Mouse (Mus musculus) forebrain, embryonic 13.5 days (tissue): Measurements from ENCODE around the gene Kxd1. TPM values are rescaled to one million over a fixed set of nuclear protein-coding genes. Genes with fewer than 3 reads are reported as not detected.

Experiments used
- ATAC-seq: fragments of 200-750 bp; cut with Nextera tagmentation; 2 replicates; pipeline ENCODE4 v1.8.0; 2017
- H3K27ac ChIP-seq: fragments of 300-500 bp; sonication (generic); 2 replicates; pipeline ENCODE4 v1.5.1; 2015; ENCODE audit warnings: inconsistent platforms, mild to moderate bottlenecking, moderate library complexity
- H3K27me3 ChIP-seq: fragments of 300-500 bp; sonication (generic); 2 replicates; pipeline ENCODE4 v1.6.1; 2015; ENCODE audit warnings: mild to moderate bottlenecking, inconsistent platforms
- H3K36me3 ChIP-seq: fragments of 300-500 bp; sonication (generic); 2 replicates; pipeline ENCODE4 v1.6.1; 2015; ENCODE audit warnings: mild to moderate bottlenecking, inconsistent platforms; ENCODE audit not compliant: poor library complexity, severe bottlenecking
- H3K4me1 ChIP-seq: fragments of 300-500 bp; sonication (generic); 2 replicates; pipeline ENCODE4 v1.6.1; 2015; ENCODE audit warnings: inconsistent platforms
- H3K4me2 ChIP-seq: fragments of 300-500 bp; sonication (generic); 2 replicates; pipeline ENCODE4 v1.6.1; 2015; ENCODE audit warnings: inconsistent platforms, mild to moderate bottlenecking, moderate library complexity
- H3K4me3 ChIP-seq: fragments of 300-500 bp; sonication (generic); 2 replicates; pipeline ENCODE4 v1.5.1; 2015; ENCODE audit warnings: mild to moderate bottlenecking, inconsistent platforms
- H3K9ac ChIP-seq: fragments of 300-500 bp; sonication (generic); 2 replicates; pipeline ENCODE4 v1.6.1; 2015; ENCODE audit warnings: mild to moderate bottlenecking, inconsistent platforms
- H3K9me3 ChIP-seq: fragments of 300-500 bp; sonication (generic); replicated peaks from 2 replicates; pipeline ENCODE4 v1.6.1; 2016; ENCODE audit warnings: inconsistent platforms
- WGBS: fragments of 180-500 bp; shearing (Covaris S2); methylation state at CpG from one replicate; pipeline ENCODE4 v1.1.7; 2015; 5-methylcytosine and 5-hydroxymethylcytosine counted together
- polyA plus RNA-seq: library from polyadenylated mRNA; unstranded; fragments of >200 nt; fragmentation: Nextera tagmentation; extraction: Ambion mirVana; gene quantifications from 2 replicates; pipeline ENCODE4 v1.2.1, GENCODE M21; 2015

Kxd1 gene
- polyA plus RNA-seq, 1 experiment from 2014 or later, result 53.6 TPM

DNA sequence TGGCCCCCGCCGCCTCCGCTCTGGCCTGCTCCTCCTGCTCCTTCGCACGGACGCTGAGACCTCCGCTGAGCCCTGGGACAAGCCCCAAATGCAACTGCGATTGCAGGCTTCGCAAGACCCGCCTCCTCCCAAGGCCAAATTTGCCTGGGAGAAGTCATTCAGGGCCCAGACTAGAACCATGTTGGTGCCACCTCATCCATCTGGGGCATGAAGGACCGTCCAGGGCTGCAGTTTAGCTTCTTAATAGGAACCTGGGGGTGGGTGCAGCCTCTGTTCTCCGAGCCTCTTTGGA lies 32.0 kb downstream of the Kxd1 start:
- H3K27ac ChIP-seq, result no peak overlapping the region
- 0 out of 2 replicates have a peak overlapping the region, but pooled peaks have one; percentile 4 for H3K4me2 ChIP-seq
- peaks cover 100% of the 10 kb centered on the region for H3K27me3 ChIP-seq
- H3K36me3 ChIP-seq, result no peaks in the 10 kb centered on the region
- 6% methylated on average over 12 of the region's 12 CpGs for WGBS
- no peak for ATAC-seq
- no peak overlapping the region for H3K9ac ChIP-seq
- peaks cover 46% of the 10 kb centered on the region for H3K4me1 ChIP-seq
- no peaks in the 10 kb centered on the region for H3K9me3 ChIP-seq
- 0 out of 2 replicates have a peak overlapping the region, but pooled peaks have one; percentile 9 for H3K4me3 ChIP-seq

DNA sequence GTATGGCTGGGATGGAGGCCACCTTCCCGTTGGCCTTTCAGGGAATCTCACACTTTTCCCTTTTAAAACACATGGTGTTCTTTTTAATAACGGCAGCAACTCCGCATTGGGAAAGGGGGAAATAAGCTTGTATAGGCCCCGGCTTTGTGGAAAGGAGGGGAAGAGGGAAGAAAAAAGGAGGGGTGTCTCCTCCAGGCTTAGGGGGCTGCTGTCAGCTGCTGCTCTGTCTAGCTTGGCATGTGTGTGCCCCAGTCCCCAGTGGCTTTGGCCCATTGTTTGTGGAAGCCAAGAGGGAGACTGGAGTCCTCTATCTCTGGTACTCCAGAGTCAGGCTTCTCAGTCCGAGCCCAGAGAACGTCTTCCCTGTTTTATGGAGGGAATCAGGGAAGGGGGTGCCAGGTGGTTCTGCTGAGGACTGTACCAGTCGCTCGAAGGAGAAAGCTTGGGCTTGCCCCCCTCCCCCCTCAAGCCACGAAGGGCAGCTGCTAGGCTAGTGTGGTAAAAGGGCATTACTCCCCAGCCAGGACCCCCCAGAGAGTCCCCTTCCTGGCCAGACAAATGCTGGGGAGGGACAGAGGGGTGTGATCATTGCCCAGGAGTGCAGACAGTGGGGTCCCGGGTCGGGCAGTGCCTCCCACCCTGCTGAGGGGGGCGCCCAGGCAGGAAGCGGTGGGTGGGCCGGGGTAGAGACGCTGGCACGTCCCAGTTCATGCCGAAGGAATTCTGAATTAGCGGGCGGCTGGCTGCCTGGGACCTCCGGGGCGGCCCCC lies 32.6 kb downstream of the Kxd1 start:
- Histone ChIP-seq H3K4me1 (peaks cover 45% of the 10 kb centered on the region), H3K27me3 (peaks cover 100% of the 10 kb centered on the region), H3K27ac (no peak overlapping the region), H3K9ac (no peak overlapping the region), H3K4me2 (0 out of 2 replicates have a peak overlapping the region, but pooled peaks have one; percentile 61), H3K9me3 (no peaks in the 10 kb centered on the region), H3K36me3 (no peaks in the 10 kb centered on the region), H3K4me3 (peak overlapping the region; percentile 9; the same call in 1 of the 2 replicates)
- WGBS, result 2% methylated on average over 19 of the region's 21 CpGs
- 0 out of 2 replicates have a peak, but pooled peaks have one; percentile 25 for ATAC-seq

DNA sequence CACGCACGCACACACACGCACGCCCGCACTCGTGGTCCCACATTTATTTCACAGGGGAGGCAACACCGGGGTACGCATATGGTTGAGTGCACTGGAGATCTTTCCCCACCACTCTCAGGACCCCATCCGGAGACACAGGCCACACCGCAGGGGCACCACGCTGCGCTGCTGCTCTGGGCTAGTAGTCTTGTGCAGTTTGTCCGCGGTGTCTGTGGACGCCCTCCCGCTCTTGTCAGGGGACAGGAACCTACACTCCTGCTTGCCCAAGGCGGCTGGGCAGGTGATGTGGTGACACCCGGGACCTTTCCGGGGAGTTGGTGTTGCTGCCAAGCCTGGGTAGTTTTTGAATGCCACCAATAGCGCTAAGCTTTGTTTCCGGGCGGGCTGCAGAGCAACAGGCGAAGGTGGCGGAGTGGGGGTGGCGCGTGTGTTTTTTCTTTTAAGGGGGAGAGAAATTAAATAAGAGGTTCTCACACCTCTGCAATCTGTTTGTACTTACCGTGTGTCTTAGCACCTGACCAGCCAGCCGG lies 33.3 kb downstream of the Kxd1 start:
- H3K9me3 ChIP-seq, result no peaks in the 10 kb centered on the region
- no peak overlapping the region for H3K9ac ChIP-seq
- H3K4me2 ChIP-seq, result peak overlapping the region; percentile 61; the same call in 1 of the 2 replicates
- WGBS, result 3% methylated on average over 26 of the region's 28 CpGs
- no peak overlapping the region for H3K27ac ChIP-seq
- no peaks in the 10 kb centered on the region for H3K36me3 ChIP-seq
- peak overlapping the region; percentile 14 for H3K4me3 ChIP-seq
- no peak for ATAC-seq
- peaks cover 48% of the 10 kb centered on the region for H3K4me1 ChIP-seq
- peaks cover 100% of the 10 kb centered on the region for H3K27me3 ChIP-seq

- Histone ChIP-seq H3K27ac (no peak overlapping the region), H3K27me3 (peaks cover 100% of the 10 kb centered on the region), H3K9ac (0 out of 2 replicates have a peak overlapping the region, but pooled peaks have one; percentile 50), H3K4me1 (peaks cover 55% of the 10 kb centered on the region), H3K4me3 (peak overlapping the region; percentile 38), H3K4me2 (peak overlapping the region; percentile 61), H3K9me3 (no peaks in the 10 kb centered on the region), H3K36me3 (no peaks in the 10 kb centered on the region)
- WGBS, result 1% methylated on average over 47 of the region's 47 CpGs
- no peak for ATAC-seq
These were observed 33.9 kb downstream of the Kxd1 start for GRCm38 (mm10) chr8:70493692-70494415.

DNA sequence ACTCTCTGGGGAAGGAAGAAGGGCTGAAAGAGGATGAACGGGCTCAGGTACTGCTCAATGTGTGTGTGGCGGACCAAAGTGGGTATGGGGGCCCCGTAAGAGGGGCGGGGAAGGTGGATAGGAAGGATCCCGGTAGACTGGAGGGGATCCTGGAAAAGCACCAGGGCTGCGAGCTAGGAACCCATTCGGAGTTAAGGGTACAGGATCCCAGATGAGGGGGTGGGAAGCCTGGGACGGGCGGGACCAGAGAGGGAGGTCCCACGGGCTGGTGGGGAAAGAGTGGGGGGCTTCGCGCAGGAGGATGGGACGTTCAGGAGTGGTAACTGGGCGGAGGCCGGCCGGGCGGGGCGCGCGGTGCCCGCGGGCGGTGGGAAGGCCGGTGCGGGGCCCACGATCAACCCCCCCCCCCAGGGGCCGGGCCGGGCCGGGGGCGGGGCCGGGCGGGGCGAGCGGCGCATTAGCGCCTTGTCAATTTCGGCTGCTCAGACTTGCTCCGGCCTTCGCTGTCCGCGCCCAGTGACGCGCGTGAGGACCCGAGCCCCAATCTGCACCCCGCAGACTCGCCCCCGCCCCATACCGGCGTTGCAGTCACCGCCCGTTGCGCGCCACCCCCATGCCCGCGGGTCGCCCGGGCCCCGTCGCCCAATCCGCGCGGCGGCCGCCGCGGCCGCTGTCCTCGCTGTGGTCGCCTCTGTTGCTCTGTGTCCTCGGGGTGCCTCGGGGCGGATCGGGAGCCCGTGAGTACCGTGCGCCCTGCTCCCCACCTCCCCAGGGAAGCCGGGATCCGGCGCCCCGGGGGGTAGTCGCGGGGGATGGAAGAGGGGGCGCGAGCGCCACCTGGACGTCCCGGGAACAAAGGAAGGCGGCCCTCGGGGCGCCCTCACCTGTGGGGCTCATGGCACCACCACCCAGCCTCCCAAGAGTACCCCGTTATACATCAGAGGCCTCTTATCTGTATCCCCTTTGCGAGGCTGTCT lies 34.8 kb downstream of the Kxd1 start, which contains the start of gene Crlf1:
TSS of gene Crlf1 (plus strand) at position 495 of the 977 bp plus-strand sequence.
- peaks cover 64% of the 10 kb centered on the region for H3K4me1 ChIP-seq

GRCm38 (mm10) chr8:70490880-70491495 lies 36.8 kb downstream of the Kxd1 start:
- H3K4me1 ChIP-seq, result peaks cover 73% of the 10 kb centered on the region
- H3K27ac ChIP-seq, result no peak overlapping the region
- H3K27me3 ChIP-seq, result peaks cover 98% of the 10 kb centered on the region
- H3K9ac ChIP-seq, result peak overlapping the region; percentile 46; the same call in 1 of the 2 replicates
- no peak overlapping the region; the same call in 1 of the 2 replicates for H3K4me2 ChIP-seq
- no peaks in the 10 kb centered on the region for H3K36me3 ChIP-seq
- ATAC-seq, result no peak
- WGBS, result 1% methylated on average over 20 of the region's 20 CpGs
- no peaks in the 10 kb centered on the region for H3K9me3 ChIP-seq
- no peak overlapping the region for H3K4me3 ChIP-seq

More for the DNA sequence above, 34.8 kb downstream of the Kxd1 start, which contains the start of gene Crlf1:
- H3K4me2 ChIP-seq, result peak within 1 kb of the TSS; percentile 61
- H3K27me3 ChIP-seq, result peaks cover 100% of the 10 kb centered on the region
- ATAC-seq, result 0 out of 2 replicates have a peak, but pooled peaks have one; percentile 19
- H3K9ac ChIP-seq, result peak within 1 kb of the TSS; percentile 50
- H3K27ac ChIP-seq, result no peak within 1 kb of the TSS
- WGBS, result under 1% methylated on average over 59 of the region's 93 CpGs
- no peaks in the 10 kb centered on the region for H3K9me3 ChIP-seq
- no peaks in the 10 kb centered on the region for H3K36me3 ChIP-seq
- peak within 1 kb of the TSS; percentile 38 for H3K4me3 ChIP-seq

- H3K9me3 ChIP-seq, result no peaks in the 10 kb centered on the region
- H3K9ac ChIP-seq, result no peak overlapping the region; the same call in 1 of the 2 replicates
- peaks cover 69% of the 10 kb centered on the region for H3K4me1 ChIP-seq
- ATAC-seq, result no peak
- no peak overlapping the region for H3K4me2 ChIP-seq
- WGBS, result 6% methylated on average over 10 of the region's 10 CpGs
- no peak overlapping the region for H3K27ac ChIP-seq
- H3K36me3 ChIP-seq, result no peaks in the 10 kb centered on the region
- no peak overlapping the region for H3K4me3 ChIP-seq
- peaks cover 98% of the 10 kb centered on the region for H3K27me3 ChIP-seq
These were observed 37.5 kb downstream of the Kxd1 start for GRCm38 (mm10) chr8:70490061-70490879.

DNA sequence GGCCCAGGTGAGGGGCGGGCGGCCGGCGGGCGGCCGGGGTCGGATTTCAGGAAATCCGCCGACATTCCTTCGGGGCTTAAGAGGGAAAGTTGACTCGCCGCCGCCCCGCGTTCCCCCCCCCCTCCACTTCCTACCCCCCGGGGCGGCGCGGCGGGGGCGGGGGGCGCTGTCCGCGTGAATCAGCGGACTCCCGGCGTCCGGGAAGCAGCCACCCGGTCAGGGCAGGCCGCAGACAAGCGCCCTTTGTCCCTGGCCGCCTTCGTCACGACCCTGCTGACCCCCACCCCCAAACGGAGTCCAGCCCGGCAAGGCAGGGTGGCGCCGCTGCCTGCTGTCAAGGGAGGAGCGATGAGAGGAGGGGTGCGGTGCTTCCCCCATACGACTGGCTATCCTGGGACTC lies 38.2 kb downstream of the Kxd1 start:
- peaks cover 62% of the 10 kb centered on the region for H3K4me1 ChIP-seq

DNA sequence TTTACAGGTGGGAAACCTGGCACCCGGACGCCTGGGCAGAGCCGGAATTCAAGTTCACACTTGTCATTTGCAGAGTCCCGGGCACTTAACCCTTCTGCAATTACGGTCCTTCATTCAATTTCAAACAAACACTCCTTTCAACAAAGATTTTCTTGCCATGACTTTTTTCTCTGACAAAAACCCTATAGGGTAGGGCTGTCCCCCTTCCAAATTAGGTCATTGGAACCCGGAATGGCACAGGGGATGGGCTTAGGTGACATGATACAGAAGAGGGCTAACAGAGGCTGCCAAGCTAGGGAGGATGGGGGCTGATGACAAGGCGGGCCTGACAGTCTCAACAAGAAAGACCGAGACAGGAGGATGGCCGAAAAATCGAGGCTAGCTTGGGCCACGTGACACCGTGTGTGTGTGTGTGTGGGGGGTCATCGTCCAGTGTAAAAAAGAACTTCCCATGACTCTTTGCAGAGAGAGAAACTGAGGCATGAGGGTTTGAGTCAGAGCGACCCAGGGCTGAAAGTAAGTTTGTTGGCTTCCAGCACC lies 38.8 kb downstream of the Kxd1 start:
- Histone ChIP-seq H3K4me1 (peaks cover 56% of the 10 kb centered on the region), H3K27ac (no peak overlapping the region), H3K9me3 (no peaks in the 10 kb centered on the region), H3K4me2 (peak overlapping the region; percentile 72), H3K9ac (no peak overlapping the region), H3K27me3 (peaks cover 98% of the 10 kb centered on the region), H3K4me3 (peak overlapping the region; percentile 10; the same call in 1 of the 2 replicates), H3K36me3 (no peaks in the 10 kb centered on the region)
- no peak for ATAC-seq
- 2% methylated on average over 14 of the region's 14 CpGs for WGBS

More for the DNA sequence above, 38.2 kb downstream of the Kxd1 start:
- Histone ChIP-seq H3K9ac (0 out of 2 replicates have a peak overlapping the region, but pooled peaks have one; percentile 0), H3K4me2 (peak overlapping the region; percentile 37), H3K27ac (no peak overlapping the region), H3K27me3 (peaks cover 98% of the 10 kb centered on the region), H3K4me3 (peak overlapping the region; percentile 10; the same call in 1 of the 2 replicates), H3K9me3 (no peaks in the 10 kb centered on the region), H3K36me3 (no peaks in the 10 kb centered on the region)
- WGBS, result under 1% methylated on average over 25 of the region's 41 CpGs
- no peak for ATAC-seq
